Mouse (Mus musculus): ENCODE data around the gene Fkbpl. TPM values are rescaled to one million over a fixed set of nuclear protein-coding genes. Genes with fewer than 3 reads are reported as not detected.

Fkbpl gene
- polyA plus RNA-seq, 1 experiment = 8.5 TPM

GRCm38 (mm10) chr17:34615871-34616270 is 28.7 kb upstream of the Fkbpl start, which contains the start of gene Egfl8:
Gene Egfl8, minus strand, starts transcription at chr17:34615971.
- 57% methylated on average over 6 of the region's 6 CpGs for WGBS
- no peak for TF ChIP-seq POLR2A (IDR thresholded peaks at IDR 0.05; ENCODE audit: borderline replicate concordance, insufficient read depth, low read length)
- TF ChIP-seq CTCF (IDR thresholded peaks at IDR 0.05; ENCODE audit: borderline replicate concordance, insufficient read depth, low read depth, low read length) = no peak
- H3K4me1 ChIP-seq (ENCODE audit: control insufficient read depth, insufficient read depth, low read length) = peaks cover 8% of the 10 kb centered on the region
- DNase-seq = no peak
- H3K4me3 ChIP-seq (replicated peaks; ENCODE audit: insufficient read depth, low read depth, low read length) = no peak within 1 kb of the TSS
- no peaks in the 10 kb centered on the region for H3K27me3 ChIP-seq (ENCODE audit: control insufficient read depth, insufficient read depth, low read length)
- H3K27ac ChIP-seq (ENCODE audit: insufficient read depth, low read length) = no peak within 1 kb of the TSS

- Histone ChIP-seq H3K27me3 (ENCODE audit: control insufficient read depth, insufficient read depth, low read length) (no peaks in the 10 kb centered on the region), H3K4me3 (replicated peaks; ENCODE audit: insufficient read depth, low read depth, low read length) (no peak overlapping the region), H3K27ac (ENCODE audit: insufficient read depth, low read length) (no peak overlapping the region), H3K4me1 (ENCODE audit: control insufficient read depth, insufficient read depth, low read length) (no peaks in the 10 kb centered on the region)
- TF ChIP-seq CTCF (IDR thresholded peaks at IDR 0.05; ENCODE audit: borderline replicate concordance, insufficient read depth, low read depth, low read length) = peak; percentile 79
- TF ChIP-seq POLR2A (IDR thresholded peaks at IDR 0.05; ENCODE audit: borderline replicate concordance, insufficient read depth, low read length) = no peak
- WGBS = 17% methylated on average over 6 of the region's 6 CpGs
- peak; percentile 67 to 76 for DNase-seq
Measured at GRCm38 (mm10) chr17:34618999-34619398, 25.6 kb upstream of the Fkbpl start.

- WGBS = 92% methylated on average over 8 of the region's 8 CpGs
- Histone ChIP-seq H3K4me3 (replicated peaks; ENCODE audit: insufficient read depth, low read depth, low read length) (no peak overlapping the region), H3K4me1 (ENCODE audit: control insufficient read depth, insufficient read depth, low read length) (peaks cover 4% of the 10 kb centered on the region), H3K27me3 (ENCODE audit: control insufficient read depth, insufficient read depth, low read length) (no peaks in the 10 kb centered on the region), H3K27ac (ENCODE audit: insufficient read depth, low read length) (no peak overlapping the region)
- TF ChIP-seq CTCF (IDR thresholded peaks at IDR 0.05; ENCODE audit: borderline replicate concordance, insufficient read depth, low read depth, low read length) (no peak), POLR2A (IDR thresholded peaks at IDR 0.05; ENCODE audit: borderline replicate concordance, insufficient read depth, low read length) (no peak)
- no peak for DNase-seq
Measured at GRCm38 (mm10) chr17:34621006-34621405, 23.6 kb upstream of the Fkbpl start.

- Histone ChIP-seq H3K4me1 (ENCODE audit: control insufficient read depth, insufficient read depth, low read length) (peaks cover 10% of the 10 kb centered on the region), H3K27me3 (ENCODE audit: control insufficient read depth, insufficient read depth, low read length) (no peaks in the 10 kb centered on the region), H3K27ac (ENCODE audit: insufficient read depth, low read length) (no peak overlapping the region), H3K4me3 (replicated peaks; ENCODE audit: insufficient read depth, low read depth, low read length) (no peak overlapping the region)
- WGBS = 76% methylated on average over 9 of the region's 9 CpGs
- TF ChIP-seq POLR2A (IDR thresholded peaks at IDR 0.05; ENCODE audit: borderline replicate concordance, insufficient read depth, low read length) = no peak
- 0 out of 2 replicates have a peak, but pooled peaks have one; percentile 13 for TF ChIP-seq CTCF (IDR thresholded peaks at IDR 0.05; ENCODE audit: borderline replicate concordance, insufficient read depth, low read depth, low read length)
- no peak for DNase-seq
Measured at GRCm38 (mm10) chr17:34623161-34623560, 21.4 kb upstream of the Fkbpl start.

GRCm38 (mm10) chr17:34624981-34625380 is 19.6 kb upstream of the Fkbpl start:
- 96% methylated on average over 3 of the region's 3 CpGs for WGBS
- Histone ChIP-seq H3K4me1 (ENCODE audit: control insufficient read depth, insufficient read depth, low read length) (peaks cover 10% of the 10 kb centered on the region), H3K27me3 (ENCODE audit: control insufficient read depth, insufficient read depth, low read length) (no peaks in the 10 kb centered on the region), H3K27ac (ENCODE audit: insufficient read depth, low read length) (no peak overlapping the region), H3K4me3 (replicated peaks; ENCODE audit: insufficient read depth, low read depth, low read length) (no peak overlapping the region)
- TF ChIP-seq POLR2A (IDR thresholded peaks at IDR 0.05; ENCODE audit: borderline replicate concordance, insufficient read depth, low read length) (no peak), CTCF (IDR thresholded peaks at IDR 0.05; ENCODE audit: borderline replicate concordance, insufficient read depth, low read depth, low read length) (no peak)
- no peak for DNase-seq

GRCm38 (mm10) chr17:34626062-34626772 is 18.3 kb upstream of the Fkbpl start:
- peaks cover 10% of the 10 kb centered on the region for H3K4me1 ChIP-seq (ENCODE audit: control insufficient read depth, insufficient read depth, low read length)
- TF ChIP-seq CTCF (IDR thresholded peaks at IDR 0.05; ENCODE audit: borderline replicate concordance, insufficient read depth, low read depth, low read length) (no peak), POLR2A (IDR thresholded peaks at IDR 0.05; ENCODE audit: borderline replicate concordance, insufficient read depth, low read length) (no peak)
- no peak for DNase-seq
- peak overlapping the region; percentile 73 for H3K27ac ChIP-seq (ENCODE audit: insufficient read depth, low read length)
- H3K4me3 ChIP-seq (replicated peaks; ENCODE audit: insufficient read depth, low read depth, low read length) = peak overlapping the region; percentile 79
- H3K27me3 ChIP-seq (ENCODE audit: control insufficient read depth, insufficient read depth, low read length) = no peaks in the 10 kb centered on the region
- WGBS = 47% methylated on average over 16 of the region's 16 CpGs

- TF ChIP-seq POLR2A (IDR thresholded peaks at IDR 0.05; ENCODE audit: borderline replicate concordance, insufficient read depth, low read length) (no peak), CTCF (IDR thresholded peaks at IDR 0.05; ENCODE audit: borderline replicate concordance, insufficient read depth, low read depth, low read length) (peak; percentile 10; the same call in 1 of the 2 replicates)
- Histone ChIP-seq H3K27ac (ENCODE audit: insufficient read depth, low read length) (peak overlapping the region; percentile 73), H3K4me3 (replicated peaks; ENCODE audit: insufficient read depth, low read depth, low read length) (peak overlapping the region; percentile 79), H3K27me3 (ENCODE audit: control insufficient read depth, insufficient read depth, low read length) (no peaks in the 10 kb centered on the region), H3K4me1 (ENCODE audit: control insufficient read depth, insufficient read depth, low read length) (peaks cover 10% of the 10 kb centered on the region)
- under 1% methylated on average over 18 of the region's 18 CpGs for WGBS
- DNase-seq = no peak
Measured at GRCm38 (mm10) chr17:34626773-34627092, 17.8 kb upstream of the Fkbpl start.
